Mouse (Mus musculus) right cerebral cortex, adult 2 months (tissue): ENCODE measurements around the gene Lsm7.
A peak's percentile ranks its signal among the peaks of the same experiment; 100 is the strongest.

Experiments
- DNase-seq, 2 experiments: peaks; one replicate each; pipeline ENCODE4 v3.0.0; 2021 to 2022; ENCODE audit warnings: low spot score in 2 of 2

Lsm7 gene

GRCm38 (mm10) chr10:80854913-80855748 is at the start of gene Lsm7, which contains the start of gene Sppl2b:
Gene Lsm7 (minus strand): TSS chr10:80855209.
Gene Sppl2b (plus strand): TSS chr10:80855275.
- peak; percentile 96 for DNase-seq

- no peak for DNase-seq
These were observed 49.7 kb upstream of the Lsm7 start for GRCm38 (mm10) chr10:80904709-80905108.

- no peak for DNase-seq
These were observed 49.1 kb upstream of the Lsm7 start for GRCm38 (mm10) chr10:80904004-80904693.

- no peak for DNase-seq
These were observed 48.3 kb upstream of the Lsm7 start for GRCm38 (mm10) chr10:80903282-80903681.

GRCm38 (mm10) chr10:80902273-80902940 is 47.4 kb upstream of the Lsm7 start:
- DNase-seq: no peak

GRCm38 (mm10) chr10:80901409-80902272 is 46.6 kb upstream of the Lsm7 start:
- no peak for DNase-seq

- peak; percentile 100 for DNase-seq
These were observed 45.6 kb upstream of the Lsm7 start, which contains the start of gene Timm13 for GRCm38 (mm10) chr10:80900318-80901247. Gene Timm13 (minus strand): TSS chr10:80900969.

- DNase-seq: no peak
These were observed 44.7 kb upstream of the Lsm7 start for GRCm38 (mm10) chr10:80899591-80900317.

GRCm38 (mm10) chr10:80899074-80899473 is 44.1 kb upstream of the Lsm7 start:
- DNase-seq: no peak

GRCm38 (mm10) chr10:80897861-80898510 is 43.0 kb upstream of the Lsm7 start:
- DNase-seq: peak; percentile 77

GRCm38 (mm10) chr10:80896581-80897485 is 41.8 kb upstream of the Lsm7 start:
- DNase-seq: no peak

GRCm38 (mm10) chr10:80895697-80896096 is 40.7 kb upstream of the Lsm7 start:
- DNase-seq: no peak

GRCm38 (mm10) chr10:80895100-80895499 is 40.1 kb upstream of the Lsm7 start:
- DNase-seq: no peak

GRCm38 (mm10) chr10:80887181-80887580 is 32.2 kb upstream of the Lsm7 start:
- no peak for DNase-seq

- peak; percentile 60 to 67 for DNase-seq
These were observed 26.3 kb upstream of the Lsm7 start for GRCm38 (mm10) chr10:80881301-80881700.

GRCm38 (mm10) chr10:80880901-80881300 is 25.9 kb upstream of the Lsm7 start:
- no peak for DNase-seq

GRCm38 (mm10) chr10:80880131-80880641 is 25.2 kb upstream of the Lsm7 start:
- DNase-seq: peak; percentile 48 to 71

GRCm38 (mm10) chr10:80876594-80876993 is 21.6 kb upstream of the Lsm7 start:
- DNase-seq: no peak
